Mouse (Mus musculus): ENCODE measurements at regions not wholly inside any gene's neighbourhood (a gene's known extent, or its start where the extent isn't known, plus 50 kb on each side); places are given as distances from the start of the nearest gene placed in this dataset.
A peak's percentile ranks its signal among the peaks of the same experiment; 100 is the strongest.
"Not testable (repeated sequence)": the region's sequence is repeated elsewhere in the genome, so short reads cannot be mapped to it uniquely, and the experiment has no call there.

- no peak for DNase-seq (ENCODE audit: extremely low spot score in 1 of 2, low spot score in 1 of 2)
Observed at GRCm38 (mm10) chr4:55655329-55655728, 123.1 kb upstream of the Klf4 start.

GRCm38 (mm10) chr4:55652628-55653027, 120.4 kb upstream of the Klf4 start:
- DNase-seq (ENCODE audit: extremely low spot score in 1 of 2, low spot score in 1 of 2) = no peak

- DNase-seq (ENCODE audit: extremely low spot score in 1 of 2, low spot score in 1 of 2) = peak in 1 of 2 experiments; percentile 31
Observed at GRCm38 (mm10) chr4:55651811-55652410, 119.6 kb upstream of the Klf4 start.

DNA sequence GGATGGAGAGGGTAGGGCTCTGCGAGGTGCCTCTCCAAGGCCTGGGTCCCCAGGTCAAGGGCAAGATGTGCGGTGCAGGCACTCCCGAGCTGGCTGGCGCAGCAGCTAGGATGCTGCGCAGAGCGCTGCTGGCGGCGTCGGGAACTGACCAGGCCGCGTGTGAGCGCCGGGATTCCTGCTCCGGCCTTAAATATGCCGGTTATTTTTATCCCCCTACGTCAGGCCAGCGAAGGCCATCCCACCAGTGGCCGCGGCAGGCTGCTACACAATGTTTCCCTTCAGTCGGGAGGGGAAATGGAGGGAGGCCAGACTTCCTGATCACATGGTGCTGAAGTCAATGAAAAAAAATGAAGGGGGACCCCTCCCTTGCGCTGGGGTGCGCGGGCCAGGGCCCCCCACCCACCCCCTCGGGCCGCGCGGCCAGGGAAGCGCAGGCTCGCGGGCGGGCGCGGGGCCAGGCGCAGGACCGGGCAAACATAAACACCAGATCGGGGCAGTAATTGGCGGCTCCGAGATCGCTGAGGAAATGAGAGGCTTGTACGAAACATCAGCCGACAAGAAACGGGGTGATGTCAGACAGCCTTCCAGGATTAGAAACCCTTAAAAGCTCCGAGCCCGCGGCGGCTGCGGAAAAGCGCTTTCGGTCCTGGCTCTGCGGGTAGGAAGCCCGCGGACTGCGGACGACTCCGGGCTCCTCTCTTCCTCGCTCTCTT, 118.9 kb upstream of the Klf4 start:
- peak; percentile 72 to 84 for DNase-seq (ENCODE audit: extremely low spot score in 1 of 2, low spot score in 1 of 2)

- no peak for DNase-seq (ENCODE audit: extremely low spot score in 1 of 2, low spot score in 1 of 2)
Observed at GRCm38 (mm10) chr4:55650186-55650585, 117.9 kb upstream of the Klf4 start.

- no peak for DNase-seq (ENCODE audit: extremely low spot score in 1 of 2, low spot score in 1 of 2)
Observed at GRCm38 (mm10) chr4:55648376-55648775, 116.1 kb upstream of the Klf4 start.

- DNase-seq (ENCODE audit: extremely low spot score in 1 of 2, low spot score in 1 of 2) = no peak
Observed at GRCm38 (mm10) chr4:55645432-55645831, 113.2 kb upstream of the Klf4 start.

DNA sequence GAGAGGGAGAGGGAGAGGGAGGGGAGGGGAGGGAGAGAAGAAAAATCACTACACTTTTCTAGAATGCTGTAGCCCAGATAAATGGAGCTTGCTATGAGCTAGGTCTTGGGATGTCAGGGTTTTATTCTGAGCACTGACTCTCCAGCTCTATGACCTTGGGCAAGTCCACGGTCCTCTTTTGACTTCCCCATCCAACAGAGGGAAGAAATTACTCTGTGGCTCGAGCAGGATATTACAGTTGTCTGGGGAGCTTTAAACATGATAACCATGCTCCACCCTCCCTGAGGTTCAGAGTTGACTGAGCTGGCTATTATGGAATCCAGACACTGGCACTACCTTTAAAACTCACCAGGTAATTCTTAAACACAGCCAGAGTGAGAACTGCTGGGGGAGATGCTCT, 112.6 kb upstream of the Klf4 start:
- DNase-seq (ENCODE audit: extremely low spot score in 1 of 2, low spot score in 1 of 2) = no peak

DNA sequence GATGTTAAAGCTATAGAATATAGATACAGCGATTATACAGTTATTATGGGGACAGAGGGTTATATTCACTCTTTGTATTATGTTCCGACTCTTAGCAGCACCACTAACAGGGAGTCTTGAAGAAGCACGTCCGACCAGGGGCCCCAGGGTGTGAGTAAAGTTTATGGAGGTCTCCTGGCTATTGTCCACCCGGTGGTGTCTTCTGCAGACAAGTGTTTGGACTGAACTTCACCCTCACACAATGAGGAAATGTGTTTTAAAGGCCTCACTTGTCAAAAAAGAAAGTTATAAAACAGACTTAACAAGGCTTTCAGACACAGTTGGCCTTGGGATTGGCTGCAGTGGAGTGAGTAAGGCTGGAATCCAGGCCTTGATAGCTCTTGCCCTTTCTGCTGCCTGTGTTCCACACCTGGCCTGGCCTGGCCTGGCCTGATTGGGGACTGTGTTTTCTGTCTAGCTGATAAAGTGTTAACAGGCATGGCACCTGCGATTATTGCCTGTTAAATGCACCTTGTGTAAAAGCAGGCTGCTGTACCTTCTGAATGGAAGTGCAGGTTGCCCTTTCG, 102.8 kb upstream of the Klf4 start:
- DNase-seq (ENCODE audit: extremely low spot score in 1 of 2, low spot score in 1 of 2) = no peak

GRCm38 (mm10) chr4:55631157-55631556, 98.9 kb upstream of the Klf4 start:
- no peak for DNase-seq (ENCODE audit: extremely low spot score in 1 of 2, low spot score in 1 of 2)

DNA sequence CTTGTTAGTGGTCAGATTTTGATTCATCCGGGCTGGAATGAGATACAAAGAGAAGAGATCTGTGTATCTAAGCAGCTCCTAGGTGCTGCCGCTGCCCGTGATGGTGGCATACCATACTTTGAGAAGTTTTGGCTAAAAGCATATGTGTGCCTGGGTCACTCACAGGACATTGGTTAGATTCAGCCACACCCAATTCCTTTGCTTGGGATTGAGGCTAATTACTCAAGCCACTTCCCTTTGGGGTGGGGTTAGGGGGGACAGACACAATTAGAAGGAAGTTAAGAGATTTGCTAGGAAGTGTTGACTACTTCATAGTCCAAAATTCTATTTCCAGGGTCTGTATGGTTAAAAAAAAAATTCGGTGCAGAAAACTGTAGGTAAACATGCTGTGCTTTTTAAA, 97.9 kb upstream of the Klf4 start:
- not testable (repeated sequence) for DNase-seq (ENCODE audit: extremely low spot score in 1 of 2, low spot score in 1 of 2)

GRCm38 (mm10) chr4:55624779-55625178, 92.5 kb upstream of the Klf4 start:
- no peak for DNase-seq (ENCODE audit: extremely low spot score in 1 of 2, low spot score in 1 of 2)

DNA sequence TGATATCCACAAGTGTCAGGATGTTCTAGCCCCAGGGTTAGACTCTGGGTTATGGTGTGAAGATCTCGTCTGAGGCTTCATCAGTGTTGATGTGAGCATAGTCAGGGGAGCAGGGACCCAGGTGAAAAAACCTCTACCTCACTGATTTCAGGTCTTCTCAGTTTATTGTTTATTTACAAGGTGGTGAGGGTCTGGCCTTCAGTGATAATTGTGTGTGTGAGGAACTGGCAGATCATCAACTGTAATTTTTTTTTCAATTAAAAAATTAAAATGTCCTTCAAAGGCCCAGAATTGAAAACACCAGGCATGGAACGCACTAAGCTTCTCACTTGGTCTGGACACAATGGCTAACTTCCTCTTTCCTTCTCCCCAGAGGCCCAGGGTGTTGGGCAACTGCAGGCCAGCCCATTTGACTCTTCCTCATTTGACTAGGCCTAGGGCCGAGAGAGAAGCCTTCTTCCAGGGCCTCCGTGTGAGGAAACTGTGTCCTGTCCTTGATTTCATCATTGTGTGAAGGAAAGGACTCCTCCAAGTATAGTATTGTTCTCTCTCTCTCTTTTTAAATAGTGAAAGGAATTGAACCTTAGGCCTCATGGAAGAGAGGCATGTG, 91.0 kb upstream of the Klf4 start:
- DNase-seq (ENCODE audit: extremely low spot score in 1 of 2, low spot score in 1 of 2) = no peak

DNA sequence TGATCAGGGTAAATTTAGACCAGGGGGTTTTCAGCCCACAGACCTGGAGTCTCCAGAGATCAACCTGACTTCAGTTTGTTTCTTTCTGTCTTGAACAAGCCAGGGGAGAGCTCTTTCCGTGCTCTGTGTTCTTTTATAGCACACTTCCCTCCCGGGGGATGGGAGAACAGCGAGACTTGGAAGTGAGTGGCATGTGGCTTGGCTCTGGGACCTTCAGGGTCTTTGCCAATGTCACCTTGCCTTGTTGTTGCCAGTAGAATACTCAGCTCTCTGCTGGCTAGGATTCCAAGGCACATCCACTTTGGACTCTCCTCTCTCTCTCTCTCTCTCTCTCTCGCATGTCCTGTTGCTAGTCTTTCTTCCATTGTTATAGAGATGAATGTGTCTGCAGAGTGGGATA, 90.4 kb upstream of the Klf4 start:
- no peak for DNase-seq (ENCODE audit: extremely low spot score in 1 of 2, low spot score in 1 of 2)

- DNase-seq (ENCODE audit: extremely low spot score in 1 of 2, low spot score in 1 of 2) = no peak
Observed at GRCm38 (mm10) chr4:55619891-55620290, 87.6 kb upstream of the Klf4 start.

DNA sequence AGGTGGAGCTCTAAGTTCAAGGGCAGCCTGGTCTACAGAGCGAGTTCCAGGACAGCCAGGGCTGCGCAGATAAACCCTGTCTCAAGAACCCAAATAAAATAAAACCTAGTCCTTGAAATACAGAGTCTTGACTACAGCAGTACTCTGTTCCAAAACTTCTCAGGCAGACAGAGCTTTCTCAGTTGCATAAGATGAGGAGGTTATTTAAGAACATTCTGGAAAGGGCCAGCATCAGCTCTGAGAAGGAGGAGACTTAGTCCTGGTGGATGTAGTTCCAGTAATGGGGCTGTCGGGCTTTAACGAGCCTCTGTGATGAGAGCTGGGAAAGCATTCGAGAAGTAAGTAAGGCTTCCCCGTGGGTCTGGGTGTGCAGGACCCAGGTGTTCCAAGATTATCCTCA, 83.5 kb upstream of the Klf4 start:
- DNase-seq (ENCODE audit: extremely low spot score in 1 of 2, low spot score in 1 of 2) = peak in 1 of 2 experiments; percentile 26

GRCm38 (mm10) chr4:55613523-55613922, 81.3 kb upstream of the Klf4 start:
- no peak for DNase-seq (ENCODE audit: extremely low spot score in 1 of 2, low spot score in 1 of 2)

DNA sequence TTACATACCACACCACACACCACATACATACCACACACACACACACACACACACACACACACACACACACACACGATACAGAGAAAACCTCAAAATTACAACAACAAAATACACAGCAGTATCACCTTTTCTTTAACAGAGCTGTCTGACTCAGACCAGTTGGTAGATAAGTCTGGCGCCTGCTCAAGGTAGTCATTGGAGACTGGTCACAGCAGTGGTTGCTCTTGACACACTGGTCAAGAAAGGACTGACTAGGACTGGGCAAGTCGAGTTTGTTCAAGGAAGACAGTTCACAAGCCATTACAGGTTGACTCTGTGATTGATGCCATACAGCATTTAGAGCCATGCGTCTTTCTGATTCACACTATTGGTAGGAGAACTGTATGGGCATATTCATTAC, 78.7 kb upstream of the Klf4 start:
- DNase-seq (ENCODE audit: extremely low spot score in 1 of 2, low spot score in 1 of 2) = no peak

GRCm38 (mm10) chr4:55609214-55609613, 76.9 kb upstream of the Klf4 start:
- no peak for DNase-seq (ENCODE audit: extremely low spot score in 1 of 2, low spot score in 1 of 2)

DNA sequence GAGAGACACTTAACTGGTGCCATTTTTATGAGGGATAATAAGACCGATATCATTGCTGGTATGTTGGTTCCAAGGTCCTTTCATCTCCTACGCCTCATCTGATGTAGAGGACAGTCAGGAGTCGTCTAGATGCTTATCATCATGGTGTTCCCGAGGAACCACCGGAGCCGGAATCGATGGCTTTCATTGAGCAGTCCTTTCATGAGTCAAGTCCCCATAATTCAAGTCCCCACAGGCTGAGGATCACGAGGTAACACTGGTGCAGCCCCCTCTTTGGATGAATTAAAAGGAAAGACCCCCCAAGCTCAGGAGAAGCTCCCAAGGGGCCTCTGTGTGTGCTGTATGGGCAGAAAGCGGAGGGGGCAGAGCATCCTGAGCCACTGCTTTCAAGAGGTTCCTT, 73.3 kb upstream of the Klf4 start:
- no peak for DNase-seq (ENCODE audit: extremely low spot score in 1 of 2, low spot score in 1 of 2)

- DNase-seq (ENCODE audit: extremely low spot score in 1 of 2, low spot score in 1 of 2) = no peak
Observed at GRCm38 (mm10) chr4:55604915-55605314, 72.6 kb upstream of the Klf4 start.
